Mouse (Mus musculus): Measurements from ENCODE around the gene M1ap. TPM values are rescaled to one million over a fixed set of nuclear protein-coding genes. Genes with fewer than 3 reads are reported as not detected.

M1ap gene
- not detected for polyA plus RNA-seq (2014; fragmentation: Illumina TruSeq; extraction: RNeasy Lipid Tissue Mini Kit (QIAGEN cat#74804); ENCODE audit: low read depth, low replicate concordance)

DNA sequence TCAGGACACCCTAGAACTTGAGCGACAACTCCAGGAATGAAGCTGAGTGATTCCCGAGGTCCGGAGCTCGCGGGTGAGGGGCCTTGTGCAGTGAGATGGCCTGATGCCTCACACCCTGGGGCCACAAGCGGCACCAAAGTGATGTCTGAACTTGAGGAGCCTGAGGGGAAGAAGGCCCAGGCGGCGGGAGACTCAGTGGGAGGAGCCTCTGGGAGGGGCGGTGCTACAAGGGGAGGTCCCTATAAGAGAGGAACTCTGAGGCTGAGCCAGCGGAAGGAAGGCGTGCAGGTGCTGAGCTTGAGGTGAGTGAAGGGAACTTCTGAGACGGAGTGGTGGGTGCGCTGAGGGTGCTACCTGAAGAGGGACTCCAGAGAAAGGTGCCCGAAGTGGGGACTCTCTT lies at the start of gene M1ap:
TSS of gene M1ap (plus strand) at position 252 of the 400 bp plus-strand sequence.

DNA sequence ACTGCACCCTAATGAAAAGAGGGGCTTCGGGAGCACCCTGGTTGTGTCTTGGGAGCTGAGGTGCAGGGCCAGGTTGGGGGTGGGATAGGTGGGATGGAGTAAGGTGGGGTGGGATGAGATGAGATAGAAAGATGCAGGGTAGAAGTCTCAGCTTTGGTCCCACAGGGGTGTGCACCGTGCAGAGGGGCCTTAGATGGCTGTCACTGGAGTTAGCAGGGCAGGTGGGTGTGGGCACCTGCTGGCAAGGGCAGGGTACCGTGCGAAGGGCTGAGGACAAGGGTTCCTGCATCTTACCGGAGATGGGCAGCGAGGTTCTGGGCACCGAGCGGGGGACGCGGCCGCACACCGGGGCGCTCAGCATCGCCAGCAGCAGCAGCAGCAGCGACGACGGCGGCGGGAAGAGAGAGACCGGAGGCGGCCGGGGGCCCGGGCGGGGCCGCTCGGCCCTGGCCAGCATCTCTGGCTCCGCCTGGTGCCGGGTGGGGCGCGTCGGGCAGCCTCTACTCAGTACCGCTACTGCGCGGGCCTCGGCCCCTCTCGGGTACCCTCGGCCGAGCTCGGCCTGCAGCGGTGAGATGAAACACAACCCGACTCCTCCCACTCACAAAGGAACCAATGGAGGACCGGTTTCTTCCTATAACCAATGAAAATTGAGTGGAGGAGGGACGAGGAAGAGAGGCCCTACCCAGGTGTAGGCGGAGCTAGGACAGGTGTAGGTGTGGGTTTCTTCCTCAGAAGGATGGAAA lies 7.4 kb upstream of the M1ap start, which contains the start of gene Sema4f:
TSS of gene Sema4f (minus strand) at position 603 of the 746 bp plus-strand sequence.

DNA sequence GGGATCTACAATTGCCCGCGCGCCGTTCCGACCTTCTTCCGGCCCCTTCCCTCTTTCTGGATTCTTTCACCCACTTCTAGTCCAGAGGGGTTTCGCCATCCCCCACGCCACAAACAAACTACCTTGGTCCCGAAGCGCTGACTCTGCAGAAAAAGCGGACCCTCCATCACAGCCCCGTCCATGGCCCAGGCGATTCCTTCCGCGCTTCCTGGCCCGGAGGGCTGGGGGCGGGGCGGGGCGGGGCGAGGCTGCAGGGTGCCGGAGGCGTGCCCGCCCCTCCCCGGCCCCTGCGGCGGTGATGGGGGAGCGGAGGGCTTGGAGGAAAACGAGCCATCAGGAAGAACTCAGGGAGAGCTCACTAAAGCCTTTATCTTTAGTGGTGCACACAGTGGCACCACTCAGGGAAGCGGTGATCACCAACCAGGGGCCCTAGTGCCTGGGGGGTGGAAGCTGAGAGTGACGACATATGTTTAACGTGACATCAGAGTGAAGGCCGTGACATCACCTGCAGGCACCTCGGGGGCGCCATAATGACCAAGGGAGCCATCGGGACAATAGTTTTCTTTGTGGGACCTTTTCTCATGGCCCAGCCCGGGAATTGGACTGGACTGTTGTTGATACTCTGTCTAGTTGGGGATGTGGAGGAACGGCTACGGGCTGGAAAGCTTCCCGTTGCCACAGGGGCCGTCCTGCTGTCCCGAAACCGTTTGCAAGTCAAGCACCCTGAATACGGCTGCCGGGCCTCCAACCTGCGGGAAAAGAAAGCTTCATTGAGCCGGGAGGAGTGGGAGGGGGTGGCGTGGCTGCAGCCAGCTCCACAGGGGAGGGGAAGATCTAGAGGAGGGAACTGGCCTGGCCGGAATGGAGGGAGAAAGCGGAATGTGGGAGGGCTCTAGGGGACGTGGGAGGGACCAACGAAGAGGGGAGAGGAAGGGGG lies 86.8 kb downstream of the M1ap start, which contains the start of the genes Dok1 and Loxl3:
TSS of gene Dok1 (minus strand) at position 223 of the 937 bp plus-strand sequence.
TSS of gene Loxl3 (plus strand) at position 925 of the 937 bp plus-strand sequence.

DNA sequence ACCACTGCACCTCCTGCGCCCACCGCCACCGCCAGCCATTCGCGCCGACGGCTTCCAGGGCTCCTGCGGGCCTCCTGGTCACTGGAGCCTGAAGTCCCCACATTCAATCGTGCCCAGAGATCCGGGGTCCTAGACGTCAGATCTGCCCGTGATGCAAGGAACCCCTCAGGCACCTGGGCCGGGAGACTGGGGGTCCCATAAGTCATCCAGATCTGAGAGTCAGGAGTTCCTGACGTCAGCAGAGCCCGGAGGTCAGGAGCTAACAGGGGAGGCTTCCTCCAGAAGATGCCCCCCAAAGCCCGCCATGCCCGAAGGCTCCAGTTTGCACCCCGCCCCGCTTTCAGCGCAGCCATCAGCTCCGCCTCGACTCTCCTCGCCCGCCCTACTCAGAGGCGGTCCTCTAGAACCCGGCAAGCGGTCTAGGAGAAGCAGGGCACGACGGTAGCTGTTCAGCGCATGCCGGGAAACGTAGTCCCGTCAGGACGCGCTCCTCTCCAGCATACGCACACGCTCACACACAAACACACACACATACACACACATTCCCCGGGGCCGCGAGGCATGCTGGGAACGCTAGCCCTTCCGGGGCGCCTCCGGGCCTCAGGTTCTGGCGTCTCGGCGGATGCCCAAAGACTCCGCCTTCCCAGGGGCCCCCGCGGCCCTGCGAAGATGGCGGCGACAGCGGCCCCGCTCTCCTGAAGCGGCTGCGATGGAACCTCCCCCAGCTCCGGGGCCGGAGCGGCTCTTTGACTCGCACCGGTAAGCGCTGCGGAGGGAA lies 107.6 kb downstream of the M1ap start, which contains the start of gene Aup1:
TSS of gene Aup1 (plus strand) at position 448 of the 778 bp plus-strand sequence.

DNA sequence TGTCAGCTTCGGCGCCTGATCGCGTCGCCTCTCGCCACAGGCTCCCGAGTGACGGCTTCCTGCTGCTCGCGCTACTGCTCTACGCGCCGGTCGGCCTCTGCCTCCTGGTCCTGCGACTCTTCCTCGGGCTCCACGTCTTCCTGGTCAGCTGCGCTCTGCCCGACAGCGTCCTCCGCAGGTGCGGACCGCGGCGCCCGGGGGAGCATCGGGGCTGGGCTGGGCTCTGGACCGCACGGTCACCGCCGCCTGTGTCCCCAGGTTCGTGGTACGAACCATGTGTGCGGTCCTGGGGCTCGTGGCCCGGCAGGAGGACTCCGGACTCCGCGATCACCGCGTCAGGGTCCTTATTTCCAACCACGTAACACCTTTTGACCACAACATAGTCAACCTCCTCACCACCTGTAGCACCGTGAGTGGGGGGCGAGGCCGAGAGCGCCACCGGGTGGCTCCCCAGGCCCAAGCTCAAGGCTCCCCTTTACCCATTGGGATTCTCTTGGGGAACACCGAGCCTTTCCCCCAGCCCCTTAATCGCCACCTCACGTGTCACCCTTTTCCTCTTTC lies 108.2 kb downstream of the M1ap start, which contains the start of gene Htra2:
TSS of gene Htra2 (minus strand) at position 403 of the 561 bp plus-strand sequence.

DNA sequence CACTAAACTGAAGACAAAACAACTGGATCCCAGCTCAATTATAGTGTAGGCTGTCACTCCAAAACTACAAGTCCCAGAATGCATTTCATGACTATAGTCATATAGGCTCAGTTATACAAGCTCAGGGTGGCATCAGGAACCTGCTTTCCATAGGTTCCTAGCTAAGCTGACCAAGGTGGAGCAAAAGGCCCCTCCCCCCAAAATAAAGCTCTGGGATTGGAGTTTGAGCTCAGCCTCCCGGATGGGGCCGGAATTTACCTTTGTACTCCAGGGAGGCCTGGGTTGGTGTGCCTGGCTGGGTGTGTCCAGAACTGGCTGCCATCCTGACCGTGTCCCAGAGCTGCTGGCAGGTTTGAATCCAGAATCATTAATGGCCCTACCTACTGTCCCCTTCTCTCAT lies 111.1 kb downstream of the M1ap start, which contains the start of gene Dqx1:
TSS of gene Dqx1 (plus strand) at position 55 of the 400 bp plus-strand sequence.

DNA sequence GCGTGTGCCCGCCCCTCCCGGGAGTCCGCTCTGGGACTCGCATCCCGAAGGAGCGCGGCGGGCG lies 123.4 kb downstream of the M1ap start, which contains the start of gene Tlx2:
TSS of gene Tlx2 (minus strand) at position 47 of the 64 bp plus-strand sequence.

DNA sequence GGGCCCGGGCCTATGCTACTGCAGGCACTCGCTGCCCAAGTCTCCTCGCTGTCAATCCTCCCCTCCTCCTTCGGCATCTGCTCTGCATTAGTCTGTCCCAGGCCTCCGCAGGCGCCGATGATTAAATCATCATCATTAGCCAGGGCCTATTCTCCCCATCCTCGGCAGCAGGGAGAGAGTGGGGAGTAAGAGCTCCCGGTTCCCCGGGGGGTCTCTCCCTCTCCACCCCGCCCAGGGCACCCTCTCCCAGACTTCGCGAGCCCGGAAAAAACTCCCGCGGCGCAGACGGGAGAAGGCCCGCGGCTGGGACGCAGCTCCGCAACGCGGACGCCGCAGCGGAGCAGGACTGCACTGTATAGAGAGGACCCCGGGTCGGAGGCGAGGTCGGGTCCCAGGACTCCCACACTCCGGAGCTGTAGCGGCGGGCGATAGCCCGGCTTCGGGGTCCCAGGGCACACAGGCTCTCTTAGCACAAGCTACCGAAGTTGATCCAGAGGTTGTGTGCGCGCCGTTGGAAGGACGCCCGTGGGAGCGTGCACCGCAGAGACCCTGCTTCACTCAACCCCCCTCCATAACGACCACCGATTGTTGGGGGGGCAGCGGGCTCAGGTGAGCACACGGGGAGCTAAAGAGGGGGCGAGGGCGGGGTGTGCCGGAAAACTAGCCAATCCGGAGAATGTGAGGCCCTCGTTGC lies 131.1 kb downstream of the M1ap start, which contains the start of gene Pcgf1:
TSS of gene Pcgf1 (plus strand) at position 240 of the 694 bp plus-strand sequence.

Other genes with a start within 250 kb of the M1ap start
- gene Pole4, start 241.5 kb upstream of the M1ap start, polyA plus RNA-seq (2014; fragmentation: Illumina TruSeq; extraction: RNeasy Lipid Tissue Mini Kit (QIAGEN cat#74804); ENCODE audit: low read depth, low replicate concordance): 132 TPM
- 0.44 TPM for gene Hk2, start 172.4 kb upstream of the M1ap start, polyA plus RNA-seq (2014; fragmentation: Illumina TruSeq; extraction: RNeasy Lipid Tissue Mini Kit (QIAGEN cat#74804); ENCODE audit: low read depth, low replicate concordance)
- gene Sema4f, start 7.1 kb upstream of the M1ap start, polyA plus RNA-seq (2014; fragmentation: Illumina TruSeq; extraction: RNeasy Lipid Tissue Mini Kit (QIAGEN cat#74804); ENCODE audit: low read depth, low replicate concordance): not detected
- gene Dok1, start 86.6 kb downstream of the M1ap start, polyA plus RNA-seq (2014; fragmentation: Illumina TruSeq; extraction: RNeasy Lipid Tissue Mini Kit (QIAGEN cat#74804); ENCODE audit: low read depth, low replicate concordance): not detected
- gene Loxl3, start 87.3 kb downstream of the M1ap start, polyA plus RNA-seq (2014; fragmentation: Illumina TruSeq; extraction: RNeasy Lipid Tissue Mini Kit (QIAGEN cat#74804); ENCODE audit: low read depth, low replicate concordance): 1.3 TPM
- gene Aup1, start 107.6 kb downstream of the M1ap start, polyA plus RNA-seq (2014; fragmentation: Illumina TruSeq; extraction: RNeasy Lipid Tissue Mini Kit (QIAGEN cat#74804); ENCODE audit: low read depth, low replicate concordance): 3.8 TPM
- gene Htra2, start 108.4 kb downstream of the M1ap start, polyA plus RNA-seq (2014; fragmentation: Illumina TruSeq; extraction: RNeasy Lipid Tissue Mini Kit (QIAGEN cat#74804); ENCODE audit: low read depth, low replicate concordance): 1.8 TPM
- gene Dqx1, start 110.9 kb downstream of the M1ap start, polyA plus RNA-seq (2014; fragmentation: Illumina TruSeq; extraction: RNeasy Lipid Tissue Mini Kit (QIAGEN cat#74804); ENCODE audit: low read depth, low replicate concordance): 0.61 TPM
- gene Tlx2, start 123.4 kb downstream of the M1ap start, polyA plus RNA-seq (2014; fragmentation: Illumina TruSeq; extraction: RNeasy Lipid Tissue Mini Kit (QIAGEN cat#74804); ENCODE audit: low read depth, low replicate concordance): not detected
- gene Pcgf1, start 131.0 kb downstream of the M1ap start, polyA plus RNA-seq (2014; fragmentation: Illumina TruSeq; extraction: RNeasy Lipid Tissue Mini Kit (QIAGEN cat#74804); ENCODE audit: low read depth, low replicate concordance): 3.8 TPM
- gene Lbx2, start 139.5 kb downstream of the M1ap start, polyA plus RNA-seq (2014; fragmentation: Illumina TruSeq; extraction: RNeasy Lipid Tissue Mini Kit (QIAGEN cat#74804); ENCODE audit: low read depth, low replicate concordance): not detected
- not detected for gene Ccdc142, start 154.7 kb downstream of the M1ap start, polyA plus RNA-seq (2014; fragmentation: Illumina TruSeq; extraction: RNeasy Lipid Tissue Mini Kit (QIAGEN cat#74804); ENCODE audit: low read depth, low replicate concordance)
- 0.53 TPM for gene Gm42688, start 154.7 kb downstream of the M1ap start, polyA plus RNA-seq (2014; fragmentation: Illumina TruSeq; extraction: RNeasy Lipid Tissue Mini Kit (QIAGEN cat#74804); ENCODE audit: low read depth, low replicate concordance)
- 50.2 TPM for gene Mrpl53, start 162.1 kb downstream of the M1ap start, polyA plus RNA-seq (2014; fragmentation: Illumina TruSeq; extraction: RNeasy Lipid Tissue Mini Kit (QIAGEN cat#74804); ENCODE audit: low read depth, low replicate concordance)
- gene Mogs, start 168.6 kb downstream of the M1ap start, polyA plus RNA-seq (2014; fragmentation: Illumina TruSeq; extraction: RNeasy Lipid Tissue Mini Kit (QIAGEN cat#74804); ENCODE audit: low read depth, low replicate concordance): 2.3 TPM
- gene Wbp1, start 174.7 kb downstream of the M1ap start, polyA plus RNA-seq (2014; fragmentation: Illumina TruSeq; extraction: RNeasy Lipid Tissue Mini Kit (QIAGEN cat#74804); ENCODE audit: low read depth, low replicate concordance): 2.1 TPM
- gene Ino80b, start 178.5 kb downstream of the M1ap start, polyA plus RNA-seq (2014; fragmentation: Illumina TruSeq; extraction: RNeasy Lipid Tissue Mini Kit (QIAGEN cat#74804); ENCODE audit: low read depth, low replicate concordance): not detected
- 0.24 TPM for gene Rtkn, start 188.6 kb downstream of the M1ap start, polyA plus RNA-seq (2014; fragmentation: Illumina TruSeq; extraction: RNeasy Lipid Tissue Mini Kit (QIAGEN cat#74804); ENCODE audit: low read depth, low replicate concordance)
- gene Wdr54, start 209.5 kb downstream of the M1ap start, polyA plus RNA-seq (2014; fragmentation: Illumina TruSeq; extraction: RNeasy Lipid Tissue Mini Kit (QIAGEN cat#74804); ENCODE audit: low read depth, low replicate concordance): not detected
- not detected for gene 1700003E16Rik, start 209.5 kb downstream of the M1ap start, polyA plus RNA-seq (2014; fragmentation: Illumina TruSeq; extraction: RNeasy Lipid Tissue Mini Kit (QIAGEN cat#74804); ENCODE audit: low read depth, low replicate concordance)
- gene Dctn1, start 219.0 kb downstream of the M1ap start, polyA plus RNA-seq (2014; fragmentation: Illumina TruSeq; extraction: RNeasy Lipid Tissue Mini Kit (QIAGEN cat#74804); ENCODE audit: low read depth, low replicate concordance): 10.8 TPM